Comparison of ENCODE assay signal across 13 mouse cellular contexts in genomic region chr19:24159751-24160150, GRCm38 (mm10).
DNase-seq lines count a peak whose midpoint lies in the region; ATAC-seq and TF ChIP-seq lines count a peak whose summit lies in the region.
"Had no signal": no experiment of that assay in that cellular context is flagged by ENCODE, and none has a peak within 500 bp of the region (broad histone marks: within the 10 kb centered on the region; RNA-seq: fewer than 3 reads in every experiment).

No protein-coding gene starts in this region.

- DNase-seq in heart, adult 18-20 months, result peak; percentile 59 to 71
- DNase-seq in heart, postnatal 36 days, result no peak
- peak; percentile 38 for DNase-seq in midbrain, postnatal 0 days (ENCODE audit: low spot score)
- no peak for DNase-seq in midbrain, embryonic 14.5 days
- DNase-seq in Muller cell, postnatal 12 days (ENCODE audit: inconsistent ontology term), result no peak
- no peak for DNase-seq in stomach, postnatal 0 days (ENCODE audit: low spot score)
- DNase-seq: layer of hippocampus, postnatal 36 days had no signal

- H3K27me3 ChIP-seq in midbrain, postnatal 0 days (ENCODE audit: insufficient read depth, low read length), result no peaks in the 10 kb centered on the region
- no peaks in the 10 kb centered on the region for H3K27me3 ChIP-seq in midbrain, embryonic 14.5 days (ENCODE audit: control insufficient read depth, insufficient read depth, low read length)
- H3K27me3 ChIP-seq in lung, embryonic 15.5 days, result no peaks in the 10 kb centered on the region
- no peaks in the 10 kb centered on the region for H3K27me3 ChIP-seq in intestine, postnatal 0 days (replicated peaks; ENCODE audit: control insufficient read depth, insufficient read depth, low read length)
- H3K27me3 ChIP-seq in stomach, postnatal 0 days (ENCODE audit: control insufficient read depth, insufficient read depth, low read length), result no peaks in the 10 kb centered on the region
- H3K27me3 ChIP-seq: forebrain, embryonic 12.5 days; midbrain, embryonic 15.5 days had no signal

- H3K4me1 ChIP-seq in midbrain, postnatal 0 days (ENCODE audit: insufficient read depth, low read length), result no peaks in the 10 kb centered on the region
- no peaks in the 10 kb centered on the region for H3K4me1 ChIP-seq in midbrain, embryonic 14.5 days (ENCODE audit: control insufficient read depth, insufficient read depth, low read length)
- H3K4me1 ChIP-seq in lung, embryonic 15.5 days, result peaks cover 48% of the 10 kb centered on the region
- peaks cover 14% of the 10 kb centered on the region; the same call in 1 of the 2 replicates for H3K4me1 ChIP-seq in intestine, postnatal 0 days (replicated peaks; ENCODE audit: control insufficient read depth, insufficient read depth, low read length)
- 0 out of 2 replicates have a peak, but pooled peaks cover 3% of the 10 kb centered on the region for H3K4me1 ChIP-seq in stomach, postnatal 0 days (replicated peaks; ENCODE audit: control insufficient read depth, insufficient read depth)
- H3K4me1 ChIP-seq: midbrain, embryonic 15.5 days had no signal

- no peak for TF ChIP-seq CTCF in midbrain, postnatal 0 days (IDR thresholded peaks at IDR 0.05)
- TF ChIP-seq CTCF in intestine, postnatal 0 days (IDR thresholded peaks at IDR 0.05; ENCODE audit: low read depth), result no peak
- TF ChIP-seq CTCF in stomach, postnatal 0 days (IDR thresholded peaks at IDR 0.05; ENCODE audit: low read depth), result no peak

- no peak overlapping the region for H3K27ac ChIP-seq in midbrain, postnatal 0 days (ENCODE audit: low read depth, low read length)
- H3K27ac ChIP-seq in midbrain, embryonic 14.5 days (replicated peaks; ENCODE audit: low read depth, low read length), result no peak overlapping the region
- H3K27ac ChIP-seq in lung, embryonic 15.5 days, result peak overlapping the region; percentile 73; the same call in 1 of the 2 replicates
- no peak overlapping the region for H3K27ac ChIP-seq in intestine, postnatal 0 days (ENCODE audit: low read depth, low read length)
- no peak overlapping the region for H3K27ac ChIP-seq in stomach, postnatal 0 days (replicated peaks)
- H3K27ac ChIP-seq: forebrain, embryonic 12.5 days; liver, embryonic 14.5 days; midbrain, embryonic 15.5 days had no signal

- H3K4me2 ChIP-seq in midbrain, postnatal 0 days (ENCODE audit: low read depth, low read length, poor library complexity, severe bottlenecking), result no peak overlapping the region
- no peak overlapping the region for H3K4me2 ChIP-seq in midbrain, embryonic 14.5 days (ENCODE audit: low read length)
- peak overlapping the region; percentile 12 for H3K4me2 ChIP-seq in lung, embryonic 15.5 days
- H3K4me2 ChIP-seq in intestine, postnatal 0 days (replicated peaks; ENCODE audit: low read depth), result no peak overlapping the region
- H3K4me2 ChIP-seq in stomach, postnatal 0 days (replicated peaks; ENCODE audit: low read depth), result no peak overlapping the region
- H3K4me2 ChIP-seq: forebrain, embryonic 12.5 days; midbrain, embryonic 15.5 days had no signal

- no peak for ATAC-seq in midbrain, postnatal 0 days (ENCODE audit: low FRiP score)
- ATAC-seq in midbrain, embryonic 14.5 days (ENCODE audit: low FRiP score, low TSS enrichment), result no peak
- ATAC-seq in lung, embryonic 15.5 days (ENCODE audit: borderline replicate concordance, extremely low read depth, low FRiP score, low TSS enrichment), result peak; percentile 80
- ATAC-seq in intestine, postnatal 0 days, result no peak
- no peak for ATAC-seq in stomach, postnatal 0 days (ENCODE audit: low FRiP score, low TSS enrichment)

- no peak overlapping the region for H3K4me3 ChIP-seq in midbrain, postnatal 0 days (ENCODE audit: low read depth, low read length)
- no peak overlapping the region for H3K4me3 ChIP-seq in midbrain, embryonic 14.5 days (replicated peaks; ENCODE audit: low read depth, low read length)
- H3K4me3 ChIP-seq in lung, embryonic 15.5 days, result no peak overlapping the region
- no peak overlapping the region for H3K4me3 ChIP-seq in intestine, postnatal 0 days (ENCODE audit: low read depth, low read length)
- no peak overlapping the region for H3K4me3 ChIP-seq in stomach, postnatal 0 days (ENCODE audit: low read depth, low read length)
- H3K4me3 ChIP-seq: embryonic facial prominence, embryonic 10.5 days; forebrain, embryonic 12.5 days; midbrain, embryonic 15.5 days had no signal

- no peak for TF ChIP-seq EP300 in stomach, postnatal 0 days (optimal IDR thresholded peaks at IDR 0.05)

- intact Hi-C loops in heart, postnatal 36 days (cut with DNase I), result no loop called here

- no peaks in the 10 kb centered on the region for H3K9me3 ChIP-seq in midbrain, postnatal 0 days (ENCODE audit: low read length)
- no peaks in the 10 kb centered on the region for H3K9me3 ChIP-seq in midbrain, embryonic 14.5 days (ENCODE audit: control insufficient read depth, low read length)
- no peaks in the 10 kb centered on the region for H3K9me3 ChIP-seq in lung, embryonic 15.5 days
- H3K9me3 ChIP-seq in intestine, postnatal 0 days (ENCODE audit: control insufficient read depth), result no peaks in the 10 kb centered on the region
- H3K9me3 ChIP-seq in stomach, postnatal 0 days (ENCODE audit: control insufficient read depth, low read length), result no peaks in the 10 kb centered on the region
- H3K9me3 ChIP-seq: embryonic facial prominence, embryonic 10.5 days; forebrain, embryonic 12.5 days; midbrain, embryonic 15.5 days had no signal

- WGBS in midbrain, postnatal 0 days, result 62% methylated on average over 9 of the region's 9 CpGs
- 73% methylated on average over 9 of the region's 9 CpGs for WGBS in midbrain, embryonic 14.5 days
- 12% methylated on average over 9 of the region's 9 CpGs for WGBS in lung, embryonic 15.5 days
- 48% methylated on average over 9 of the region's 9 CpGs for WGBS in intestine, postnatal 0 days
- 30% methylated on average over 9 of the region's 9 CpGs for WGBS in stomach, postnatal 0 days

- H3K36me3 ChIP-seq in midbrain, postnatal 0 days (ENCODE audit: insufficient read depth, low read length), result no peaks in the 10 kb centered on the region
- no peaks in the 10 kb centered on the region for H3K36me3 ChIP-seq in midbrain, embryonic 14.5 days (ENCODE audit: control insufficient read depth, insufficient read depth, low read length)
- H3K36me3 ChIP-seq in lung, embryonic 15.5 days, result no peaks in the 10 kb centered on the region
- H3K36me3 ChIP-seq in intestine, postnatal 0 days (ENCODE audit: control insufficient read depth, insufficient read depth), result no peaks in the 10 kb centered on the region; the same call in 1 of the 2 replicates
- no peaks in the 10 kb centered on the region for H3K36me3 ChIP-seq in stomach, postnatal 0 days (ENCODE audit: control insufficient read depth, insufficient read depth, low read length)
- H3K36me3 ChIP-seq: embryonic facial prominence, embryonic 10.5 days; forebrain, embryonic 12.5 days; midbrain, embryonic 15.5 days had no signal

- no peak overlapping the region for H3K9ac ChIP-seq in midbrain, postnatal 0 days (replicated peaks; ENCODE audit: low read length, poor library complexity, severe bottlenecking)
- H3K9ac ChIP-seq in midbrain, embryonic 14.5 days (replicated peaks; ENCODE audit: low read length), result no peak overlapping the region
- H3K9ac ChIP-seq in lung, embryonic 15.5 days, result no peak overlapping the region
- no peak overlapping the region for H3K9ac ChIP-seq in intestine, postnatal 0 days (ENCODE audit: low read depth, low read length)
- no peak overlapping the region for H3K9ac ChIP-seq in stomach, postnatal 0 days (ENCODE audit: low read length)
- H3K9ac ChIP-seq: forebrain, embryonic 12.5 days; liver, embryonic 14.5 days; midbrain, embryonic 15.5 days had no signal

Comparison
In these comparisons a context has a peak if more than half of its experiments do, and no peak if none do; other contexts are left out.
1. DNase-seq: peak in heart, adult 18-20 months (2 of 2) and midbrain, postnatal 0 days (single experiment); none in heart, postnatal 36 days (0 of 2), midbrain, embryonic 14.5 days (single experiment), Muller cell, postnatal 12 days (single experiment) and stomach, postnatal 0 days (single experiment).